Mouse (Mus musculus) kidney, adult 2 months (tissue): ENCODE results near the gene Il10.

ENCODE experiments used
- CTCF ChIP-seq: fragments of 200-500 bp; conservative IDR thresholded peaks from 2 replicates; pipeline ENCODE4 v1.5.1; 2011; ENCODE audit warnings: low read depth, mild to moderate bottlenecking, control low read depth, low read length, moderate library complexity, mixed read lengths; ENCODE audit not compliant: insufficient read depth, insufficient read length
- POLR2A ChIP-seq: fragments of 200-500 bp; IDR thresholded peaks from one replicate; pipeline ENCODE4 v1.6.1; 2011; ENCODE audit warnings: low read depth, low read length, control low read depth

GRCm38 (mm10) chr1:131013926-131014325, 5.7 kb upstream of the Il10 start:
- TF ChIP-seq CTCF, result no peak
- TF ChIP-seq POLR2A, result no peak
